Mouse (Mus musculus) heart, postnatal 25 days (tissue): Measurements from ENCODE around the gene Prkag1. TPM values are rescaled to one million over a fixed set of nuclear protein-coding genes. Genes with fewer than 3 reads are reported as not detected.

Experiments
- DNase-seq: peaks from one replicate; pipeline ENCODE4 v3.0.0; 2022; ENCODE audit warnings: low spot score
- intact Hi-C: fragments of 180-260 bp; cut with DNase I; formaldehyde crosslinking; loops from one replicate; pipeline ENCODE4 v1.15.1; 2025
- total RNA-seq, 2 experiments: library from RNA; stranded (reverse); gene quantifications; 2 replicates each; pipeline ENCODE4 v1.2.3; 2021

Prkag1 gene
- total RNA-seq, 2 experiments from 2014 or later = 90.5 to 103 TPM

DNA sequence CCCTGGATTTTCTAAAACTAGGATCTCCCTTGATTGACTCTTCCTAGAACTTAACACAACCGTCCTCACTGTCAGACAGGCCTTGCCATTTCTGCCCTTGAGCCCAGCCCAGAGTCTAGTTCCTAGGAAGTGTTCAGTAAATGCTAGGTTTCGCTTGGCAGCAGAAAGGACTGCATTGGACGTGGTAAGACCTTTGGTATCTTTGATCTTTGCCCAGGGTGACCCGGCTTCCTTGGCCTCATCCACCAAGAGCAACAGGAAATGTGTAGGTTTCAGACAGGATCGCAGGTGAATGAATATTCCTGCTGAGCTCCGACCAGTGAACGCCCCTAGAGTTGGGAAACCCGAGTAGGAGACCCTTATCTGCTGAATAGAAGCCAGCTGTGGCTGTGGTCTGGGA, 28.4 kb downstream of the Prkag1 start:
- DNase-seq = no peak
- intact Hi-C loops = no loop called here

DNA sequence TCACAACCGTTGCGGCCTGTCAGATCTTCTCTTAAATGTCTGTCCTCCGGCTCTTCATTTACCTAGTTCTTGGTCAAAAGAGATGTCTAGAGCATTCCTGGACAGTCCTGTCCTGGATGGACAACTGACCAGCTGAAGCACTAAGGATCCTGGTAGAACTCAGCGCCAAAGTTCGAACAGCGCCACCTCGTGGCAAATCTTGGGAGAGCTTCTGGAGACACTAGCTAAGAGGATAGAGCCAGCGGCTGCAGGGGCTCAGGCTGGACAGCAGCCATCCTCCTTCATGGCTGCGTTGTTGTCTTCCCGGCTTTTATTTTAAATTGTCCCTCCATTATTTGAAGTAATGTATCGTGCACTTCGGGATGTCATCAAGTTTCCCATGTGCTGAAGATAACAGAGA, 31.9 kb downstream of the Prkag1 start:
- intact Hi-C loops = loop anchor here (2.0 to 5.0 kb wide), 2 partner anchors 92 to 135 kb away; partner anchors contain the start of gene Ccdc65

DNA sequence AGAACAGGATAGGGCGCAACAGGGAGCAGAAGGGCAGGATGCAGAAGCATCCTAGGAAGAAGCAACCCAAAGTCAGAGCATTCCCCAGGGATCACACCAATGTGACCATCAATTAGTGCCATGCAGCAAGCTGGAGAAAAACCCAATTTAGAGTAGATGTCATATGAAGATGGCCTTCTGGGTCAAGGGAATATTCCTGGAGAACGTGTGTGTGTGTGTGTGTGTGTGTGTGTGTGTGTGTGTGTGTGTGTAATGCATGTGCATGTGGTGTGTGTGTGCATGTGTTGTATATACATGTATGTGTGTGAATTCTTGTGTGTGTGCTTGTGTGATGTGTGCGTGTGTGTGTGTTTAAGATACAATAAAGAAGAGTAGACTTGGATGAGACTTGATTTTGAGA, 32.4 kb downstream of the Prkag1 start:
- DNase-seq = no peak
- intact Hi-C loops = loop anchor here (2.0 to 5.0 kb wide), 2 partner anchors 92 to 134 kb away; partner anchors contain the start of gene Ccdc65

More for the DNA sequence above, 31.9 kb downstream of the Prkag1 start:
- DNase-seq = no peak

GRCm38 (mm10) chr15:98797835-98798492, 33.4 kb downstream of the Prkag1 start:
- intact Hi-C loops = loop anchor here (2.0 to 5.0 kb wide), 2 partner anchors 91 to 133 kb away; partner anchors contain the start of gene Ccdc65
- no peak for DNase-seq

DNA sequence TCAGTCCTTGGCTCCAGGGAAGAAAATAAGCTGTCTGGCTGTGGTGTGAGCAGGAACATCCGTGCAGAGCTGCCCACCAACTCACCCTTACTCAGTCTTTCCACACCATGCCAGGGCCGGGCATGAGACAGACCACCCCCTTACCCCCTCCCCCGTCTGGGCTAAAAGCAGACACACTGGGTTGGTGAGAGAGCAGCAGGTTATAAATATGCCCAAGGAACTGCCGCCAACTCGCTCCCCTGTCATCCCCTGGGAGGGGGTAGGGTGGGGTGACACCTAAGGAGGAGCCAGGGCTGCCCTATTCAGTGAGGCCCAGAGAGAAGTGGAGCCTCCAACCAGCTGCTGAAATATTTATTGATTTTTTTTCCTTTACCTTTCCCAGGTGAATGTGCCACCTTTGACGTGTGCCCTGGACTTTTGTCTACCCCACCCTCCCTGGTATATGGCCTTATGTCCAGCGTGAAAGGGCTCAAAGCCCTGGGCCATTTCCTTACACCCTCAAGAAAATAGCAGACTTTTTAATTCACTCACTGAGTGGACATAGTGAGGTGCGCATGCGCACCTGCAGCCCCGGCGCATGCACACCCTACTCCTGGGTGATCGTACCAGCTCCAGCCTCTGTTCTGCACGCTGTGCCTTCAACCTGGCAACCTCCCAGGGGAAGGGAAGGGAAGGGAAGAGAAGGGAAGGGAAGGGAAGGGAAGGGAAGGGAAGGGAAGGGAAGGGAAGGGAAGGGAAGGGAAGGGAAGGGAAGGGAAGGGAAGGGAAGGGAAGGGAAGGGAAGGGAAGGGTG, 34.3 kb downstream of the Prkag1 start:
- DNase-seq = no peak
- intact Hi-C loops = loop anchor here (5.0 kb wide), 1 partner anchor 90 kb away; the partner anchor contains the start of gene Ccdc65

- intact Hi-C loops = no loop called here
- DNase-seq = no peak
These were observed 38.1 kb downstream of the Prkag1 start for GRCm38 (mm10) chr15:98793141-98793698.

- DNase-seq = no peak
- intact Hi-C loops = no loop called here
These were observed 38.9 kb downstream of the Prkag1 start for GRCm38 (mm10) chr15:98792233-98793020.

GRCm38 (mm10) chr15:98791771-98792170, 39.5 kb downstream of the Prkag1 start:
- intact Hi-C loops = no loop called here
- no peak for DNase-seq

DNA sequence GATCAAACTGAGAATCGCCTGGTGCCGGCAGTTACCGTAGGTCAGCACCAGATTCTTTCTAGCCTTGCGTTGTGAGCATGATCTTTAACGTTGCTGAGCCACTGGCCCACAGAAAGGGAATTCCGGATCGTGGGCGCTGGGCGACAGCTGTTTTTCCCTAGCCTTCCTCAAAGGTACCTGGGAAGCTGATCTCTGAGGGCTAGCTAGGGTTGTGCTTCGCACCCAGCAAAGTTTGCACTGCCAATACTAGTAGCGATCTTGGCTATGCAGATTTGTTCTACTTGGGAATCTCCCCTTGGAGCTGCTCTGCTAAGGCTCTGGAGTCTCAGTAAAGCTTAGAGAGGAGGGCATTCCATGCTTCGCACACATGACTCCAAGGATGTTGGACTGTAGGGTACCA, 40.1 kb downstream of the Prkag1 start:
- DNase-seq = no peak
- intact Hi-C loops = no loop called here

DNA sequence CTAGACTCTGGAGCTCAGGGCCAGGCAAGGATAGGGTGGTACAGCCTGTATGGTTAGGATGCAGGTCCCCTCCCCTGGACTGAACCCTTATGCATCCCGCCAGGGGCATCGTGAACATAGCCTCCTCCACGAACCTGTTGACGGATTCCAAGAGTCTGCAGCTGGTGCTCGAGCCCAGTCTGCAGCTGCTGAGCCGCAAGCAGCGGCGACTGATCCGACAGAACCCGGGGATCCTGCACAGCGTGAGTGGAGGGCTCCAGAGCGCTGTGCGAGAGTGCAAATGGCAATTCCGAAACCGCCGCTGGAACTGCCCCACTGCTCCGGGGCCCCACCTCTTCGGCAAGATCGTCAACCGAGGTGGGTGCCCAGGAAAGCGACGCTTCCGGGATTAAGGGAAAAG, 40.6 kb downstream of the Prkag1 start:
- DNase-seq = no peak
- intact Hi-C loops = no loop called here

GRCm38 (mm10) chr15:98789661-98790535, 41.4 kb downstream of the Prkag1 start, which contains the start of gene Wnt1:
Wnt1 (plus strand) TSS chr15:98789857.
- DNase-seq = no peak
- intact Hi-C loops = no loop called here

DNA sequence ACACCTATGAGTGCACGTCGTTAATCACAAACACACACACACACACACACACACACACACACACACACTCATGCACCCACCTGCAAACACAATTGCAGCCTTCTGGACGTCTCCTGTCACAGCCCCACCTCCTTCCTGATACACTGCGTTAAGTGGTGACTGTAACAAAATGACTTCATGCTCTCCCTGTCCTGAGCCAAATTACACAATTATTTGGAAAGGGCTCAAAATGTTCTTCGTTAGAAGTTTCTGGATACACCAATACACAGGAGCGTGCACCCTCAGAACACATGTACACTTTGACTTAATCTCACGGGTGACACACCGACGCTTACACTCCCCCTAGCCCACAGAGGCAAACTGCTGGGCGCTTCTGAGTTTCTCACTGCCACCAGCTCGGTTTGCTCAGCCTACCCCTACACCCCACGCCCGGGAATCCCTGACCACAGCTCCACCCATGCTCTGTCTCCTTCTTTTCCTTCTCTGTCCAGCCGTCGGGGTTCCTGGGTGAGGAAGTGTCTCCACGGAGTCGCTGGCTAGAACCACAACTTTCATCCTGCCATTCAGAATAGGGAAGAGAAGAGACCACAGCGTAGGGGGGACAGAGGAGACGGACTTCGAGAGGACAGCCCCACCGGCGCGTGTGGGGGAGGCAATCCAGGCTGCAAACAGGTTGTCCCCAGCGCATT, 42.2 kb downstream of the Prkag1 start:
- intact Hi-C loops = no loop called here
- no peak for DNase-seq

GRCm38 (mm10) chr15:98787930-98788329, 43.4 kb downstream of the Prkag1 start:
- DNase-seq = no peak
- intact Hi-C loops = no loop called here

DNA sequence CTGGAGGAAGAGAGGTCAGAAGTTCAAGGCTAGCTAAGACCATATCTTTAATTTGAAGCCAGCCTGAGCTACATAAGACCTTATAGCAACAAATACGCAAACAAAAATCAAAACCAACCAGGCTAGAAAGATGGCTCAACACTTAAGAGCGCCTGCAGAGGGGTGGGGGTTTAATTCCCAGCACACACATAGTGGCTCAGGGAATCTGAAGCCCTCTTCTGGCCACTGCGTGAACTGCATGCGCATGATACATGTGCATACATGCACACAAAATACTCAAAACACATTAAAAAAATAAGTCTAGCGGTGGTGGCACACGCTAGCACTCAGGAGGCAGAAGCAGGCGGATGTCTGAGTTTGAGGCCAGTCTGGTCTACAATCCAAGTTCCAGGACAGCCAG, 45.6 kb downstream of the Prkag1 start:
- intact Hi-C loops = no loop called here
- DNase-seq = no peak

GRCm38 (mm10) chr15:98781166-98781565, 50.2 kb downstream of the Prkag1 start:
- intact Hi-C loops = no loop called here
- DNase-seq = no peak

- peak; percentile 57 for DNase-seq
- intact Hi-C loops = no loop called here
These were observed 50.7 kb downstream of the Prkag1 start for GRCm38 (mm10) chr15:98780573-98780972.

GRCm38 (mm10) chr15:98780075-98780474, 51.2 kb downstream of the Prkag1 start:
- DNase-seq = peak; percentile 52
- intact Hi-C loops = no loop called here

- DNase-seq = no peak
- intact Hi-C loops = no loop called here
These were observed 52.5 kb downstream of the Prkag1 start for GRCm38 (mm10) chr15:98778806-98779205.
